Mouse (Mus musculus) kidney, postnatal 4 days (tissue): ENCODE results near the gene Gm21761.
"Not testable (repeated sequence)": the region's sequence is repeated elsewhere in the genome, so short reads cannot be mapped to it uniquely, and the experiment has no call there.

Experiments used
- DNase-seq, 2 experiments: peaks; one replicate each; pipeline ENCODE4 v3.0.0; 2021; ENCODE audit warnings: mixed read lengths in 2 of 2

The Gm21761 gene

DNA sequence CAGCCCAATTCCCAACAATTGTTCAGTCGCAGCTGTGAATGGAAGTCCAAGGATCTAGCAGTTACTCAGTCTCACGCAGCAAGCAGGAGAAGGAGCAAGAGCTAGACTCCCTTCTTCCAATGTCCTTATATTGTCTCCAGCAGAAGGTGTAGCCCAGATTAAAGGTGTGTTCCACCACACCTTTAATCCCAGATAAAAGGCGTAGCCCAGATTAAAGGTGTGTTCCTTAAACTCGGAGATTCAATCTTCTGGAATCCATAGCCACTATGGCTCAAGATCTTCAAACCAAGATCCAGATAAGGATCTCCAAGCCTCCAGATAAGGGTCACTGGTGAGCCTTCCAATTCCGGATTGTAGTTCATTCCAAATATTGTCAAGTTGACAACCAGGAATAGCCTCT is at the start of gene Gm21761:
TSS of gene Gm21761 (minus strand) at position 101 of the 400 bp plus-strand sequence.
- DNase-seq, result not testable (repeated sequence)

DNA sequence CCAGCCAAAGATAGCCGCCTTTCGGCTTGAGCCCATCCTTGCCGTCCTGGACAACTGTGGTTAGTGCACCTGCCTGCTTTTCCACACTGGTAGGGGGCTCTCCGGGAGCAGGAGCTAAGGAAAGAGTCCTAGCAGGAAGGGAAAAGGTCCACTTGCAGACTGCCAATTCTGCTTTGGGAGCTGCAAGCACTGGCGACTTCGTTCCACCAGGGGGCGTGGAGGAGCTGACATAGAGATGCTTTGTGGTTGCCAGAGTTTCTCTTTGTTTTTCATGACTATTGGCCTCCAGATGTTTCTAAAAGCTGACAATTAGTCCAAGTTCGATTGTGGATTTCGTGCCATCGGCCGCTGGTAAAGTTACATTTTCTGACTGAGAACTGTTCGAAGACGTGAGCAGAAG is 40.1 kb upstream of the Gm21761 start:
- DNase-seq, result not testable (repeated sequence)

- DNase-seq, result not testable (repeated sequence)
Measured at GRCm38 (mm10) chr13:119968193-119968592, 39.1 kb upstream of the Gm21761 start.

DNA sequence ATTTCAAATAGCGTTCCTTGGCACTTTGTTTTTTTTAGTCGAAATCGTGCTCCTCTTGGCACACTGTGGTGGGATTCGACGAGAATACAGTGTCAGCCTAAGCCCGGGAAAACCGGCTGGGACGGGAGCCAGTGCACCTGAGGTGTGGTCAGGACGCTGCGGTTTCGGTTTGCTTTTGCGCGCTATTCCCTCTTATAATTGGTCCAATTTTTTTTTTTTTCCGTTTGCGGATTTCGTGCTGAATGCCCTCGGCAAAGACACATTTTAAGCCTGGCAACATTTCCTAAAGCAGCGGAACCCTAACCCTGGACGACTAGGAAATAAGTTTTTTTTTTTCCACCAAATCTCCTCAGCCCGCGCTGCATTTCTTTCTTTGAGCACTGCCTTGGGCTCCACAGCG is 36.9 kb upstream of the Gm21761 start:
- DNase-seq, result peak; percentile 21 to 37

- peak; percentile 5 to 14 for DNase-seq
Measured at GRCm38 (mm10) chr13:119965302-119965952, 36.4 kb upstream of the Gm21761 start.

- not testable (repeated sequence) for DNase-seq
Measured at GRCm38 (mm10) chr13:119962856-119963255, 33.8 kb upstream of the Gm21761 start.

DNA sequence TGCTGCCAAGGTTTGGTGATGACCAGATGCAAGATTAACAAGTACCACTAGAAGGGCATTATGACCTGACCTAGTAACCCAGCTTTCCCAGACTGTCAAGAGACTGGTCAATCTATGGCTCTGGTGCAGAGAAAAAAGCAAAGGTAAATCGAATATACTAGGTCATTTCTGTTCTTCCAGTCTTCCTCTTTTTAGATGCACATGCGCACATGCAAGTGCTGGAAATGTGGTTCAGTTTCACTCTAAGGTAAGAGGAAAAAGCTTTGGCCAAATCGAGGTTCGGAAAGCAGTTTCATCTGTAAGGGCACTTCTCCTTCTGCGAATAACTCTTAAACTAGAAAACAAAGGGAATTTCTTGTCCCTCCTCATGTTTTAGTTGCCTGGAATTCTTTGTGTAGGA is 26.5 kb upstream of the Gm21761 start:
- not testable (repeated sequence) for DNase-seq

GRCm38 (mm10) chr13:119955089-119955488 is 26.0 kb upstream of the Gm21761 start:
- DNase-seq, result not testable (repeated sequence)

- not testable (repeated sequence) for DNase-seq
Measured at GRCm38 (mm10) chr13:119950706-119951105, 21.6 kb upstream of the Gm21761 start, which contains the start of gene B020031M17Rik. TSS of gene B020031M17Rik (minus strand) at chr13:119950806.

DNA sequence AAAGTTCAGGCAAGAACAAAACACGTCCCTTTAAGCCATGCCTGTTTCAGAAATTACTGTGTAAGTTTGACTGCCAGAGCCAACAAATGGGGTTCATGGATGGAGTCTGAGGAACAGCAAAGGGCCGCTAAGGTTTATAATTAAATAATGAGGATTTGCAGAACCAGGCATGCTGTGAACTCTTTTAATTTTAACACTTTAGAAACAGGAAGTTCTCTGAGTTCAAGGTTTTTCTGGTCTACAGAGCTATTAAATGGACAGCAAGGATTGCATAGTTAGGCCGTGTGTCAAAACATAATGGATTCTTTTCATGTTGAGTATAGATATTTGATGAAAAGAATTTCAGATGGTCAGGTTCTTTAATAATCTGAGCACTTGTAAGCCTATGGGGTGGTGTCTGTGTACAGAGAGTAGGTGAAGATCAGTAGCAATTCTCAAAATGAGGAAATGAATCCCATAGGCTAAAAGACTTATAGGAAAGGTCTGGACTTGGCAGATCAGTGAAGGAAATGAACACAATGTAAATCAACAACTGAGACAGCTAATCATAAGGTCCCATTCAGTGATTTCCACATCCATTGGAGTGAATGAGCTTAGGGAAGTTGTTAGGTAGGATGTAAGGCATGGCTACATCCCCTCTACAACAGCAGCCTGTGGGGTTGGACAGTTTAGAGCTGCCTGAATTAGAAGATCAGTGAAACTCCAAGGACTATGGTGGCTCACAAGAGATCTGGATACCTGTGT is 4.3 kb downstream of the Gm21761 start:
- not testable (repeated sequence) for DNase-seq

GRCm38 (mm10) chr13:119916966-119917722 is 11.9 kb downstream of the Gm21761 start:
- DNase-seq, result not testable (repeated sequence)

GRCm38 (mm10) chr13:119916449-119916848 is 12.6 kb downstream of the Gm21761 start:
- DNase-seq, result not testable (repeated sequence)

DNA sequence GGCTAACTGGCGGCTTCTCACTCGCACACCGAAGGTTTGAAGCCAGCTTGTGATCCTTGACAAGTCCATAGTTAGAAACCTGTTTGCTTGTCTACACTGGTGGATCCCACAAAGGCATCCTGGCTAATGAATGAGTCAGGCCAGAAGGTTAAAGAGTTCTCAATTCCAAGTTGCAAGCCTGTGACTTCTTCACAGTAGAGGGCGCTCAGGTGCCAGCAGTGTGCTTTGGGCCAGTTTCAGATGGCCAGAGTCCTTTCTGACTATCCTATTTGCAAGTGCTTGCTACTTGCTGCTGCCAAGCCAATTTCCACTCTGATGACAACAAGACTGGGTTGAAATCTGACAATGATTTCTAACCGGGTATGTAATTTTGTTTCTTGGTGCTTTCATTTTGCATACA is 30.5 kb downstream of the Gm21761 start:
- not testable (repeated sequence) for DNase-seq

GRCm38 (mm10) chr13:119894685-119895084 is 34.4 kb downstream of the Gm21761 start, which contains the start of gene Tcstv1:
TSS of gene Tcstv1 (minus strand) at chr13:119894785.
- not testable (repeated sequence) for DNase-seq

GRCm38 (mm10) chr13:119886896-119887295 is 42.2 kb downstream of the Gm21761 start:
- DNase-seq, result peak; percentile 5 to 12

GRCm38 (mm10) chr13:119864395-119864999 is 64.6 kb downstream of the Gm21761 start:
- not testable (repeated sequence) for DNase-seq

DNA sequence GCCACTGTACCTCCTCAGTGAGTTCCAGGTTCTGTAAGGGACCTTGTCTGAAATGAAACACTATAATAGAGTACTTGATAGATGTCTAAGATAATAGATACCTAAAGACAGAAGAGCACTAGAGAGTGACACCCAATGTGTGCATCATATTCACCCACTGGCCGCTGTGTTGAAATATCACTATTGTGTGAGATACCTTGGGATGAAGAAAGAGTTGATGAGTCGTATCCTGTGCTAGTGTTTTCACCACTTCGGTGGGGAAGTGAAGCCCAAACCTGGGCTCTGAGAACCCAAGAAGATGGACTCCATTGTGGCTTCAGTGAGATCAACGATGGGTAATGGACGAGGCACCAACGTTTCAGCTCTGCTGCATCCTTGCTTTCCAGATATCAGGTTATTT is 66.7 kb downstream of the Gm21761 start:
- not testable (repeated sequence) for DNase-seq
